Mouse (Mus musculus): ENCODE measurements around the gene Dnajc4. TPM values are rescaled to one million over a fixed set of nuclear protein-coding genes. Genes with fewer than 3 reads are reported as not detected.
A peak's percentile ranks its signal among the peaks of the same experiment; 100 is the strongest.

Gene Dnajc4
- total and polyA plus RNA-seq, 3 experiments = 11.6 to 29.4 (median 24.3) TPM

DNA sequence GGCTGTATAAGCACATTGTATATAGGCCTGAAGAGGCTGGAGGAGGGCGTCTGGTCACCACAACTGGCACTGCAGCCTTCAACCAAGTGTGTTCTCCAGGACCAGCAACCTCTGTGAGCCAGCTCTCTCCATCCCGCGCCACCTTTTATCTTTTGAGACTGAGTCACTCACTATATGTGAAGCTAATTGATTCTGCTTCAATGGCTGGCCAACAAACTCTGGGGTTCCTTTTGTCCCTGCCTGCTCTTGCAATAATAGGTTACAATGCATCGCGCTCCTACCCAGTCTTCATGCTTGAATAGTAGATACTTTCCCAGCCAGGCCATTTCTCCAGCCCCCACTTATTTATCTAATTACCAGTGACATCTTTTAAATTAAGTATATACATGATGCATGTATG lies 8.8 kb downstream of the Dnajc4 start:
- H3K4me3 ChIP-seq (ENCODE audit: low read depth, low read length) = no peak overlapping the region
- TF ChIP-seq TAL1 (conservative IDR thresholded peaks at IDR 0.05; ENCODE audit: low read depth, low read length) (no peak), CTCF (IDR thresholded peaks at IDR 0.05; ENCODE audit: low read depth, low read length) (no peak), GATA1 (IDR thresholded peaks at IDR 0.05; ENCODE audit: borderline replicate concordance, low read length) (no peak), GATA2 (IDR thresholded peaks at IDR 0.05; ENCODE audit: borderline replicate concordance, low read depth, low read length) (no peak), POLR2AphosphoS5 (IDR thresholded peaks at IDR 0.05; ENCODE audit: insufficient replicate concordance, low read depth, low read length) (no peak)
- peaks cover 63% of the 10 kb centered on the region for H3K4me1 ChIP-seq (ENCODE audit: insufficient read depth, low read depth, low read length)
- DNase-seq (ENCODE audit: low spot score) (no peak), ATAC-seq (ENCODE audit: extremely low read depth, insufficient number of reproducible peaks, low FRiP score, poor library complexity, severe bottlenecking) (no peak)
- no peaks in the 10 kb centered on the region for H3K9me3 ChIP-seq (replicated peaks)
- H3K36me3 ChIP-seq (replicated peaks) = peaks cover 55% of the 10 kb centered on the region
- H3K27me3 ChIP-seq (ENCODE audit: insufficient read depth, low read length) = no peaks in the 10 kb centered on the region

DNA sequence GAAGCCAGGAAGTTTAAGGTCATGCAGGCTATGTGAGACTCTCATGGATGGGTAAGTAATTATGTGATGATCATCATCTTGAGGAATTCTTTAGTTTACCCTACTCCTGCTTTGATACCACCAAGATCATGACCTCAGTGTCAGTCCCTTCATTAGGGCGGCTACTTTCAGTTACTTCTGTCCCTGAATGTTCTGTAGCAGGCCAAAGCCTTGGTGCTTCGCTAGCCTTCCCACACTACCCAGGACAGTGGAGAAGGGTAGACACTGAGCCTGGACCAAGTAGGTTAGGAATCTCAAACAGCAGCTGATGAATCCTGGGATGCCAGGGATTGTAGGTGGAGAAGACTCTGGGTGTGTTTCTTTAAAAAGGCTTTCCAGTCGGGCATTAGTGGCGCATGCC lies 10.9 kb downstream of the Dnajc4 start:
- peaks cover 66% of the 10 kb centered on the region for H3K4me1 ChIP-seq (ENCODE audit: insufficient read depth, low read depth, low read length)
- DNase-seq (ENCODE audit: low spot score) (no peak), ATAC-seq (ENCODE audit: extremely low read depth, insufficient number of reproducible peaks, low FRiP score, poor library complexity, severe bottlenecking) (no peak)
- TF ChIP-seq GATA2 (IDR thresholded peaks at IDR 0.05; ENCODE audit: borderline replicate concordance, low read depth, low read length) (no peak), TAL1 (conservative IDR thresholded peaks at IDR 0.05; ENCODE audit: low read depth, low read length) (no peak), CTCF (IDR thresholded peaks at IDR 0.05; ENCODE audit: low read depth, low read length) (no peak), GATA1 (IDR thresholded peaks at IDR 0.05; ENCODE audit: borderline replicate concordance, low read length) (no peak)
- H3K27me3 ChIP-seq (ENCODE audit: insufficient read depth, low read length) = no peaks in the 10 kb centered on the region
- H3K9me3 ChIP-seq (replicated peaks) = no peaks in the 10 kb centered on the region
- peaks cover 72% of the 10 kb centered on the region for H3K36me3 ChIP-seq (replicated peaks)
- peak overlapping the region; percentile 76; the same call in 1 of the 2 replicates for H3K4me3 ChIP-seq (ENCODE audit: low read depth, low read length)

DNA sequence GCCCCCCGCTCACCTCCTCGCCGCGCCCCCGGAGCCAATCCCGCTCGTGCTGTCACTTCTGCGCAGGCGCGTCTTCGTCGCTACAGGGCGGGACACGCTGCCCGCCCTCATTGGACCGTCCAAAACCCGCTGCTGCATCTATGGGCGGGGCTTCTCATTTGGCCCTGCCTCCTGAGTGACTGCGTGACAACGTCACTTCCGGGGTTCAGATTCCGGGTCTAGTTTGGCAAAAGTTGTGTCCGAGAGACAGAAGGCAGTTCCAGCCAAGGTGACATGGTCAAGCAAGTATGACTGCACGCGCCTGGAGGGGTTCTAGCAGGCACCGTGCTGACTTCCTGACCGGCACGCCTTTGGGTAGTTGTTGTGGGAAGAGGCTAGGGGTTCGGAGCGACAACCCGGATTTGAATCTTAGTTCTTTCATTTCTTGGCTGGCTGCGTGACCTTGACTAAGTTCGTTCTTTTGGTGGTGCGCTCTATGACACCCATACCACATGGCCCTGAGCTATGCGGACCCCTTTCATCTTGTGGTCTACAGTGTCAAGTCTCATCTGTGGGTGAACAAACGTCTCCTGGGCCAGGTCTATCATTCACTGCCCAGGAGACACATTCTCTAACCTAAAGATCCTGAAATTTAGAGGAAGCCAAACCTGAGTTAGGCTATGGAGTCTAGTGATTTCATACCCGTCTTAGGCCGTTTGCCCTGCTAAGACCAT lies 11.8 kb downstream of the Dnajc4 start, which contains the start of gene Fkbp2:
TSS of gene Fkbp2 (minus strand) at position 121 of the 713 bp plus-strand sequence.
- ATAC-seq (ENCODE audit: extremely low read depth, insufficient number of reproducible peaks, low FRiP score, poor library complexity, severe bottlenecking) (peak; percentile 59), DNase-seq (ENCODE audit: low spot score) (peak; percentile 86)
- TF ChIP-seq POLR2AphosphoS5 (IDR thresholded peaks at IDR 0.05; ENCODE audit: insufficient replicate concordance, low read depth, low read length) = 0 out of 2 replicates have a peak, but pooled peaks have one; percentile 52
- no peak for TF ChIP-seq GATA2 (IDR thresholded peaks at IDR 0.05; ENCODE audit: borderline replicate concordance, low read depth, low read length)
- H3K4me1 ChIP-seq (ENCODE audit: insufficient read depth, low read depth, low read length) = peaks cover 66% of the 10 kb centered on the region
- H3K9me3 ChIP-seq (replicated peaks) = no peaks in the 10 kb centered on the region
- no peaks in the 10 kb centered on the region for H3K27me3 ChIP-seq (ENCODE audit: insufficient read depth, low read length)
- H3K36me3 ChIP-seq (replicated peaks) = peaks cover 70% of the 10 kb centered on the region
- H3K4me3 ChIP-seq (ENCODE audit: low read depth, low read length) = peak within 1 kb of the TSS; percentile 76

DNA sequence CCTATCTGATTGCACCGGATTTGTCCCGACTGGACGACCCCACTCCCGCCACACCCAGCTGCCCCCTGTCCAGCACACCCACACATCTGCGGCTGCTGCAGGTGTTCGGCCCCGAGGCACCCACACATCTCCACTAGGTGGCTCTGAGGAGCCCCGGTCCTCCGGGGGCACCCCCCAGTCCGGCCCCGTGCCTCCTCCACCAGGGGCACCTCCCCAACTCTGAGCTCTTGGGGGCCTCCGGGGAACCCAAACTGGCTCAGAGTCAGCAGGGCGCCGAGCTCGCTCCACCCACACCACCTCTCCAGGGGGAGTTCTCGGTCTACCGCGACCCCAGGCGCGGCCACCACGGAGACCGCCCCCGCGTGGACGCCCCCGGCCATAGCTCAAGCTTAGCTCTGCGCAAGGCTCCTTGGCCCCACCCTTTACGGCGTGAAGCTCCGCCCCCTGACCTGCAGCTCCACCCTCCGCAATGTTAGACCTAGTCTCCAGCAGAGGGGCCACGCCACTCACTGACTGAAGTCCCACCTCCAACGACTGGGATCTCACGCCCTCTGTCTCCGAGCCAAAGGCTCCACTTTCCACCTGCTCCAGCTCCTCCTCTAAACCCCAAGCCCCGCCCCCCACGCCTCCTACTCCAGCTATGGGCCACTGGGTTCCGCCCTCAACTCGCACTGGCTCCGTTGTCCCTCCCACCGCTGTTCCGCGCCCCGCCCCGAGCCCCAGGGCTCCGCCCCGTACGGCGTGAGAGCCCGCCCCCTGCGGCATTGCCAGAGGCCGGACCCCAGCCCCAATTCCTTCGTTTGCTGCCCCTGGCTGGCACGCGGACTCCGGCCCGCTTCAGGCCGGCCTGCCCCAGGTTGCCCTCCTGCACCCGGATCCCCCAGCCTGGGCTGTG lies 12.6 kb downstream of the Dnajc4 start:
- ATAC-seq (ENCODE audit: extremely low read depth, insufficient number of reproducible peaks, low FRiP score, poor library complexity, severe bottlenecking) (peak; percentile 90), DNase-seq (ENCODE audit: low spot score) (peak; percentile 78)
- Histone ChIP-seq H3K4me1 (ENCODE audit: insufficient read depth, low read depth, low read length) (peaks cover 65% of the 10 kb centered on the region), H3K4me3 (ENCODE audit: low read depth, low read length) (peak overlapping the region; percentile 76), H3K9me3 (replicated peaks) (no peaks in the 10 kb centered on the region), H3K27me3 (ENCODE audit: insufficient read depth, low read length) (no peaks in the 10 kb centered on the region), H3K36me3 (replicated peaks) (peaks cover 62% of the 10 kb centered on the region)
- no peak for TF ChIP-seq GATA1 (IDR thresholded peaks at IDR 0.05; ENCODE audit: borderline replicate concordance, low read length)
- no peak for TF ChIP-seq GATA2 (IDR thresholded peaks at IDR 0.05; ENCODE audit: borderline replicate concordance, low read depth, low read length)
- TF ChIP-seq POLR2AphosphoS5 (IDR thresholded peaks at IDR 0.05; ENCODE audit: insufficient replicate concordance, low read depth, low read length) = no peak
- TF ChIP-seq CTCF (IDR thresholded peaks at IDR 0.05; ENCODE audit: low read depth, low read length) = peak; percentile 36; the same call in 1 of the 2 replicates
- TF ChIP-seq TAL1 (conservative IDR thresholded peaks at IDR 0.05; ENCODE audit: low read depth, low read length) = no peak

DNA sequence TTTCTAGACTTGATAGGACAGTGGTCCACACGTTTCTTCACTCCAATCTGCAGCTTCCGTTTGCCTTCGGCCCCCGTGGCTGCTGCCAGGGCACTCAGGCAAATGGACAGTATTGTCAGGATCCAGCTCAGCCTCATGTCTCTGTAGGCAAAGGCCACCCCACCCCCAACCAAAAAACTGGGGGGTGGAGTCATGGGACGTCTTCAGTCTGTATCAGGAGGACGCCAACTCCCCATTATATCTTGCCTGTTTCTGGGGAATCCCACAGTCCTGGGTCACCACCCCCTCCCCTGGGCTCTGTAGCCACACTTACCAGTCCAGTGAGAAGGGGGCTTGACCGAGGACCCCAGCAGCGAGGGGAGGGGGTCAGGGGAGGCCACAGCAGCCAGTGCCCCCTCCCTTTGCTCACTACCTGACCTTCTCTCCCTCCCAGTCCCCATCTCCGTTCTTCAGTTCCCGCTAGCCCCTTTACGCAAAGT lies 13.3 kb downstream of the Dnajc4 start:
- H3K4me3 ChIP-seq (ENCODE audit: low read depth, low read length) = peak overlapping the region; percentile 76
- ATAC-seq (ENCODE audit: extremely low read depth, insufficient number of reproducible peaks, low FRiP score, poor library complexity, severe bottlenecking) (no peak), DNase-seq (ENCODE audit: low spot score) (peak; percentile 43)
- no peaks in the 10 kb centered on the region for H3K9me3 ChIP-seq (replicated peaks)
- TF ChIP-seq CTCF (IDR thresholded peaks at IDR 0.05; ENCODE audit: low read depth, low read length) = no peak
- no peak for TF ChIP-seq POLR2AphosphoS5 (IDR thresholded peaks at IDR 0.05; ENCODE audit: insufficient replicate concordance, low read depth, low read length)
- TF ChIP-seq GATA1 (IDR thresholded peaks at IDR 0.05; ENCODE audit: borderline replicate concordance, low read length) = no peak
- TF ChIP-seq TAL1 (conservative IDR thresholded peaks at IDR 0.05; ENCODE audit: low read depth, low read length) = no peak
- TF ChIP-seq GATA2 (IDR thresholded peaks at IDR 0.05; ENCODE audit: borderline replicate concordance, low read depth, low read length) = no peak
- H3K4me1 ChIP-seq (ENCODE audit: insufficient read depth, low read depth, low read length) = peaks cover 70% of the 10 kb centered on the region
- H3K36me3 ChIP-seq (replicated peaks) = peaks cover 57% of the 10 kb centered on the region
- H3K27me3 ChIP-seq (ENCODE audit: insufficient read depth, low read length) = no peaks in the 10 kb centered on the region

DNA sequence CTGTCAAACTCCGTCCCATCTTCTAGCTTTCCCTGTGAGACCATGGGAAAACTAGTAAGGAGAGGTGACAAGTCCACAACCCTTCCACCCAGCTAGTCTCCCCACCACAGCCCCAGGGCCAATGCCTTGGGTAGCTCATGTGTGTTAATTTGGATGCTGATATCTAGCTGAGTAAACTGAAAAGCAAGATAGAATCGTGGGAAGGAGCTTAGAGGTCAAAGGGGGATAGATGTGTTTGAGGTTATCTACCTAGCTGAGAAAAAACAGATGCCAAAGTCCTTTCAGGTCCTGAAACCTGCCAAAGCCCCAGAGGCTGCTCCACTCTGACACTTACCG lies 13.8 kb downstream of the Dnajc4 start:
- no peak for ATAC-seq (ENCODE audit: extremely low read depth, insufficient number of reproducible peaks, low FRiP score, poor library complexity, severe bottlenecking)
- DNase-seq (ENCODE audit: low spot score) = no peak
- no peaks in the 10 kb centered on the region for H3K9me3 ChIP-seq (replicated peaks)
- H3K4me3 ChIP-seq (ENCODE audit: low read depth, low read length) = peak overlapping the region; percentile 76
- peaks cover 71% of the 10 kb centered on the region for H3K4me1 ChIP-seq (ENCODE audit: insufficient read depth, low read depth, low read length)
- peaks cover 53% of the 10 kb centered on the region for H3K36me3 ChIP-seq (replicated peaks)
- TF ChIP-seq POLR2AphosphoS5 (IDR thresholded peaks at IDR 0.05; ENCODE audit: insufficient replicate concordance, low read depth, low read length) = no peak
- no peaks in the 10 kb centered on the region for H3K27me3 ChIP-seq (ENCODE audit: insufficient read depth, low read length)
